Mouse (Mus musculus): ENCODE data around the gene Sh3rf1.

GRCm38 (mm10) chr8:61286795-61287385 lies 63.2 kb downstream of the Sh3rf1 start:
- TF ChIP-seq CTCF (IDR thresholded peaks at IDR 0.05; ENCODE audit: insufficient read depth, low read length) (no peak), POLR2A (IDR thresholded peaks at IDR 0.05; ENCODE audit: borderline replicate concordance, extremely low read depth, low read depth, low read length) (no peak)

Measured in lung, adult 2 months (tissue).